Mouse (Mus musculus) kidney, adult 2 months (tissue): ENCODE measurements around the gene Bcl2l1.

Source experiments
- CTCF ChIP-seq: fragments of 200-500 bp; conservative IDR thresholded peaks from 2 replicates; pipeline ENCODE4 v1.5.1; 2011; ENCODE audit warnings: low read depth, mild to moderate bottlenecking, control low read depth, low read length, moderate library complexity, mixed read lengths; ENCODE audit not compliant: insufficient read depth, insufficient read length
- POLR2A ChIP-seq: fragments of 200-500 bp; IDR thresholded peaks from one replicate; pipeline ENCODE4 v1.6.1; 2011; ENCODE audit warnings: low read depth, low read length, control low read depth

- TF ChIP-seq CTCF (no peak), POLR2A (no peak)
These were observed 94.8 kb downstream of the Bcl2l1 start for GRCm38 (mm10) chr2:152736748-152737147.
